Mouse (Mus musculus) kidney, adult 9 months (tissue): ENCODE measurements around the gene Zfp428.

Experiments used
- DNase-seq: peaks from one replicate; pipeline ENCODE4 v3.0.0; 2022

The Zfp428 gene

GRCm38 (mm10) chr7:24523723-24524122, 16.9 kb downstream of the Zfp428 start:
- no peak for DNase-seq

- DNase-seq = no peak
Measured at GRCm38 (mm10) chr7:24524978-24525377, 18.2 kb downstream of the Zfp428 start.

GRCm38 (mm10) chr7:24525686-24526420, 19.0 kb downstream of the Zfp428 start:
- DNase-seq = no peak

DNA sequence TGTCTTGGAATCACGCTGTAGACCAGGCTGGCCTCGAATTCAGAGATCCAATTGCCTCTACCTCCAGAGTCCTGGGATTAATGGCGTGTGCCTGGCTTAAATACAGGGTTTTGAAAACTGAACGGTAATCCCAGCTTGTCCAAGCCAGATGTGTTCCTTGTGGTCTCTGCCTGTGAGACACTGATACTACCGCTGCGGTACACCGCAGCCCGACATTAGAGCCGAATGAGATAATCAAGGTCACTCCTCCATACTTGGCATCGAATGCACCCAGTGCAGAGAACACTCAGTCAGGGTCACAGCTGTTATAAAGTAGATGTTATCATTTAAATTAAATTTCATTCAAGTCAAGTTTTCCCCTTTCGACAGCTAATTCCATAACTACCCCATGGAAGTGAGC, 22.1 kb downstream of the Zfp428 start:
- DNase-seq = no peak

DNA sequence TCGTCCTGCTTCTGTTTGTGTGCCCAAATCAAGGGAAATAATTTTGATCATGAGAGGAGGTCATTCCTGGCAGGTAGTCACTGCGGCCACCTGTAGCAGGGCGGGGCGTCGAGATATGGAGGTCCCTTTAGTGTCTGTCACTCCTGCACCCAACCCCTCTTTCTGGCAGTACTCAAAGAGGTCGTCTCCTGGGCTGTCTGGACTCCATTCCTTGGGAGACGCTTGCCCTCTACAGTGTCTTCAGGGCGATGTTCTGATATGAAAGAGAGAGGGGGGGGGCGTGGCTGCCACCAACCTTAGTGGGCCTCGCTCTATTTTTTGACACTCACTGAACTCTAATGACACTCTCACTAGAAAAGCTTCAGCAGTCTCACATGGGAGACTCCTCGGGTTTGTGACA, 22.8 kb downstream of the Zfp428 start:
- no peak for DNase-seq

- DNase-seq = peak; percentile 99
Measured at GRCm38 (mm10) chr7:24530062-24530931, 23.5 kb downstream of the Zfp428 start, which contains the start of gene Irgq. TSS of gene Irgq (plus strand) at chr7:24530689.

GRCm38 (mm10) chr7:24531211-24531971, 24.6 kb downstream of the Zfp428 start:
- DNase-seq = peak; percentile 77

DNA sequence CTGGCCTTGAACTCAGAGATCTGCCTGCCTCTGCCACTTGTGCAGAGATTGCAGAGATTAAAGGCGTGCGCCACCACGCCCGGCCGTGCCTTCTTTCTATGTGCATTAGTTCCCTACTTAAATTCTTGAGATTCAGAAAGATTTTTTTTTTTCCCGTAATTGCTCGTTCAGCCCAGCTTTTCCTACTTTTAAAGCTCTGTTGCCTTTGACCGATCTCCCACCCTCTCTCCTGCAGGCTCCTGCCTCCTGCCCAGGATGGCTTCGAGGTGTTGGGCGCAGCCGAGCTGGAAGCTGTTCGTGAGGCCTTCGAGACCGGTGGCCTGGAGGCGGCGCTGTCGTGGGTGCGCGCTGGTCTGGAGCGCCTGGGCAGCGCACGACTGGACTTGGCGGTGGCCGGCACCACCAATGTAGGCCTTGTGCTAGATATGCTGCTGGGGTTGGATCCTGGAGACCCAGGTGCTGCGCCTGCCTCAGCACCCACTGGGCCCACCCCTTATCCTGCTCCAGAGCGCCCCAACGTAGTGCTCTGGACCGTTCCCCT, 26.3 kb downstream of the Zfp428 start:
- no peak for DNase-seq

GRCm38 (mm10) chr7:24533806-24534205, 27.0 kb downstream of the Zfp428 start:
- DNase-seq = no peak

GRCm38 (mm10) chr7:24534301-24534700, 27.5 kb downstream of the Zfp428 start:
- no peak for DNase-seq

- no peak for DNase-seq
Measured at GRCm38 (mm10) chr7:24537081-24537480, 30.3 kb downstream of the Zfp428 start.

DNA sequence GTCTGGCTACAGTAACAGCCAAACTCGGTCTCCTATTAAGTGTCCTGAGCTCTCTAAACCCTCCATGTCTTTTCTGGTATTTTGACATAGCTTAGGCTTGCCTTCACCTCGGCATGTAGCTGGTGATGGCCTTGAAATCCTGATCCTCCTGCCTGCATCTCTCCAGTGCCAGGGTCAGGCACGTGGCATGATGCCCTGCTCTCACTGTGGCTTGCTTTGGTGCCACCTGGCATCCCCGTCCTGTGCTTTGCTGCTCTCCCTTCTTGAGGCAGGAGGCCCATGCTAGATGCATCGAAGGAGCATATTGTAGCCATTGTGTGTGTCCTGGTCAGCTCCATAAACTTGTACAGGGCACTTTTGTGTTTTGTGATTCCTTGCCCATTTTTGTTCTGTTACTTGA, 30.8 kb downstream of the Zfp428 start:
- DNase-seq = no peak

- DNase-seq = peak; percentile 65
Measured at GRCm38 (mm10) chr7:24538154-24538553, 31.3 kb downstream of the Zfp428 start.

DNA sequence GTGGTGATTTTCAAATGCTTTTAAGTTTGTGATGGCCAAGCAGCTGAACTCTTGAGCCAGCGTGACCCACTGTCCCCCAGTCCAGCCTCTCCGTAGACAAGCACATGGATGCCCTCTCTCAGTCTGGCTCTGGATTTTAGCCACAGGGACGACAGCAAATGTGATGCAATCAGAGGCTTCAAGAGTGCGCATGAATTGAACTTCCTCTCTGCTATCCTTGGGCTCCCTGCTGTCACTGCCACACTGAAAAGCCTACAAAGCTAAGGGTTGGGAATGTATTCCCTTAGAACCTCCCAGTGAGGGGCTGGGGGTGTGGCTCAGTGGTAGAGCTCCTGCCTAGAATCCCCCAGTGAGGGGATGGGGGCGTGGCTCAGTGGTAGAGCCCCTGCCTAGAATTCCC, 31.9 kb downstream of the Zfp428 start:
- DNase-seq = no peak

GRCm38 (mm10) chr7:24539686-24540085, 32.9 kb downstream of the Zfp428 start:
- no peak for DNase-seq

DNA sequence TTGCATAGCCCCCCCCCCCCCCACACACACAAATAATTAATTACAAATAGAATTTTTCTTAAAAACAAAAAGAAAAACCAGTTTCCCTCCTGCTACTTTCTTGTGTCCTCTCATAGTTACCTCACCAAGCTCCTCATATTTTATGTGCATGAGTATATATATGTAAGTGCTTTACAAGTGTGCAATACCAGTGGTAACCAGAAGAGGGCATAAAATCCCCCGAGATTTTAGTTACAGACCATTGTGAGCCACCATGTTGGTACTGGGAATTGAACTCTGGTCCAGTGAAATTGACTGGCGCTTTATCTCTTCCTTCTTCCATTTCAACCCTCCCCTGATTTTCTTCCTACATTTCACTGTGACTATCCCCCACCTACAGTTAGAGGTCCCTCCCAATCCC, 37.7 kb downstream of the Zfp428 start:
- DNase-seq = no peak

GRCm38 (mm10) chr7:24546068-24546614, 39.3 kb downstream of the Zfp428 start, which contains the start of the genes Pinlyp and Xrcc1:
TSS of gene Pinlyp (minus strand) at chr7:24546118.
TSS of gene Xrcc1 (plus strand) at chr7:24546289.
- DNase-seq = peak; percentile 24

- peak; percentile 100 for DNase-seq
Measured at GRCm38 (mm10) chr7:24546634-24547389, 40.0 kb downstream of the Zfp428 start.

DNA sequence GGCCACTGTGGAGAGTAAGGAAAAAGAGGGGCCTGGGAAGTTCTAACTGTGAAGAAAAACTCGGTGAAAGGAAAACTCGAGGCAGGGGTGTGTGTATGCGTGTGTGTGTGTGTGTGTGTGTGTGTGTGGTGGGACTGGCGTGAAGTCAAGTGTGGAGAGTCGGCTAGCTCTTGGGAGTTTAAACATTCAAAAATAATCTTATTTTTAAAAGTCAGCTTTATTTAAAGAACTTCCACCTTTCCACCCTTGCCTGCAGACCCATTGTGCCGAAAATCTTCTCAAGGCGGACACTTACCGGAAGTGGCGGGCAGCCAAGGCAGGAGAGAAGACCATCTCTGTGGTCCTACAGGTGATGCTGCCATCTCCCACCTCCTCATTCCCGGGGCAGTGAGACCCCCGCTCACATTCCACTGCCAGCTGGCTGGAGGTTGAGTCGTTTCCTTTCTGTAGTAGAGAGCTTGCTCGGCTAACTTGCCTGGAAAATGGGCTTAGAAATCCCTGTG, 40.8 kb downstream of the Zfp428 start:
- no peak for DNase-seq

DNA sequence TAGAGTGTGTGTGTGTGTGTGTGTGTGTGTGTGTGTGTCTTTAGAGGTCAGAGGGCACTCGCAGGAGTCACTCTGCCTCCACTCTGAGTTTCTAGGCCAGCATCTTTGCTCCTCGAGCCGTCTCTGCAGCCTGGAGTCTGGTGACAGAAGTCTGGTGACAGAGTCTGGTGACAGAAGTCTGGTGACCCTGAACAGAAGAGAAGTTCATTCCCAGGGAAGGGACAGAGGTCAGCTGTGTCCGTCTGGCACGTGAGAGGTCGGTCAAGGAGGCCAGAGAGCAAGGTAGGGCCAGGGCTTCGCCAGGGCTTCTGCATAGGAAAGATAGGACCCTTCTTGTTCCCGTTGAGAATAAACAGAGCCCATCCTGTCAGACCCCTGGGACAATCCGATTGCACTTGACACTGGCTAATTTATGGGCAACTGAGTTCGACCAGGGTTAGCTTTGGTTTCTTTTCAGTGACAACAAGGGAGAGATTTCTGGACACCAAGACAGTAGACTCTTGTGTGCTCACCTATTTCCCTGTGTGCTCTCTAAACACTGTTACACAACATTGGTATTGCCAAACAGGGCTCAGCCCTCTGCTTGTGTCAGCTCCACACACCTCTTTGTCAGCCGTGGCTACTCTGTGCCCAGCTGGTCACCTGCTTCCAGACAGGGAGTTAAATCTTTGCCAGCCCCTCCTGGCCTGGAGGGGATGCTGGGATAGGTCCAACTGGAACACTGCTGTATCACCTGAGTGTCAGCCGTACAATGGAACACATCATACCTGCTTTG, 45.4 kb downstream of the Zfp428 start:
- DNase-seq = peak; percentile 47

DNA sequence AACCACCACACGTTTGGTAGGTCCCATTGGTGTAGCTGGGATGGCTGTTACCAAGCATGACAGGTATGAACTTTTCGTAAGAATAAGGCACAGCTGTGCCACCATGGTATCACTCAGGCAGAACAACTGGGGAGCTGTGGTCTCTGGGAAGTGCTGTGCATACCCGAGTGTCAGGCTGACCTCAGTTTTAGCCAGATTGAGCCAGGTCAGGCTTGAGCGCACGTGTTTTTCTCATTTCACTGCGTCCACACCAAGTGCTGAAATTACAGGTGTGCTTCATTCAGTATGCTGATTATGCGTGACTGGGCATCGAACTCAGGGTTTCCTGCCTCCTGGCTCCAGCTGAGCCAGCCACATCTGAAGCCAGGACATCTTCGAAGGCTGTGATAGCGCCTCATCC, 49.0 kb downstream of the Zfp428 start:
- DNase-seq = peak; percentile 50
